Mouse (Mus musculus) neutrophil, adult 83 days (primary cell): Measurements from ENCODE around the gene Slc25a42. TPM values are rescaled to one million over a fixed set of nuclear protein-coding genes. Genes with fewer than 3 reads are reported as not detected.

ENCODE experiments used
- total RNA-seq, 2 experiments: library from RNA; stranded (reverse); gene quantifications; one replicate each; pipeline ENCODE4 v1.2.4; 2023

Slc25a42 gene
- total RNA-seq = 1 to 10 TPM; 3.3 to 4.0 TPM

GRCm38 (mm10) chr8:70212112-70213055 lies at the start of gene Slc25a42:
TSS of gene Slc25a42 (minus strand) at chr8:70212305.

GRCm38 (mm10) chr8:70234080-70234780 lies 22.1 kb upstream of the Slc25a42 start, which contains the start of the genes Sugp2 and Armc6:
TSS of gene Sugp2 (plus strand) at chr8:70234226.
TSS of gene Armc6 (minus strand) at chr8:70234466.

GRCm38 (mm10) chr8:70172043-70172681 lies 39.9 kb downstream of the Slc25a42 start, which contains the start of gene Tmem161a:
TSS of gene Tmem161a (plus strand) at chr8:70172356.

GRCm38 (mm10) chr8:70139026-70139857 lies 72.9 kb downstream of the Slc25a42 start, which contains the start of the genes Rfxank, Borcs8 and Mef2b:
TSS of gene Rfxank (minus strand) at chr8:70139154.
TSS of gene Borcs8 (plus strand) at chr8:70139499.
TSS of gene Mef2b (plus strand) at chr8:70139711.

Other genes starting within 250 kb of the Slc25a42 start
- gene Gatad2a, start 215.9 kb downstream of the Slc25a42 start, total RNA-seq = 10 to 100 TPM; 67.2 to 72.4 TPM
- gene Mau2, start 169.6 kb downstream of the Slc25a42 start, total RNA-seq = 10 to 100 TPM; 72.8 to 73.8 TPM
- 10 to 100 TPM; 26.9 to 30.8 TPM for gene Sugp1, start 169.5 kb downstream of the Slc25a42 start, total RNA-seq
- gene Tm6sf2, start 139.4 kb downstream of the Slc25a42 start, total RNA-seq = under 1 TPM in 1 of 2 experiments, not detected in 1; 0.29 TPM
- gene Hapln4, start 128.8 kb downstream of the Slc25a42 start, total RNA-seq = not detected
- not detected for gene Ncan, start 91.4 kb downstream of the Slc25a42 start, total RNA-seq
- 1 to 10 TPM; 8.0 to 10.0 TPM for gene Nr2c2ap, start 81.0 kb downstream of the Slc25a42 start, total RNA-seq
- 10 to 100 TPM; 11.4 to 16.8 TPM for gene Rfxank, start 73.2 kb downstream of the Slc25a42 start, total RNA-seq
- gene Borcs8, start 72.8 kb downstream of the Slc25a42 start, total RNA-seq = 10 to 100 TPM; 32.8 to 36.2 TPM
- under 1 TPM; 0.44 to 0.79 TPM for gene Mef2b, start 72.6 kb downstream of the Slc25a42 start, total RNA-seq
- 10 to 100 TPM; 19.9 to 23.0 TPM for gene Tmem161a, start 39.9 kb downstream of the Slc25a42 start, total RNA-seq
- 10 to 100 TPM; 29.2 to 30.7 TPM for gene Sugp2, start 21.9 kb upstream of the Slc25a42 start, total RNA-seq
- 1 to 10 TPM; 7.6 to 9.0 TPM for gene Armc6, start 22.2 kb upstream of the Slc25a42 start, total RNA-seq
- 1 to 10 TPM; 8.2 to 9.1 TPM for gene Homer3, start 70.5 kb upstream of the Slc25a42 start, total RNA-seq
- 10 to 100 TPM; 22.3 to 27.9 TPM for gene Ddx49, start 90.2 kb upstream of the Slc25a42 start, total RNA-seq
- gene Cope, start 90.2 kb upstream of the Slc25a42 start, total RNA-seq = 100 to 1,000 TPM; 114 to 123 TPM
- gene Cers1, start 103.5 kb upstream of the Slc25a42 start, total RNA-seq = not detected
- gene Gdf1, start 117.5 kb upstream of the Slc25a42 start, total RNA-seq = not detected
- gene Upf1, start 141.0 kb upstream of the Slc25a42 start, total RNA-seq = 10 to 100 TPM; 58.6 to 59.2 TPM
- under 1 TPM; 0.13 to 0.26 TPM for gene Comp, start 161.3 kb upstream of the Slc25a42 start, total RNA-seq
- 1 to 10 TPM; 3.9 to 6.9 TPM for gene Crtc1, start 227.3 kb upstream of the Slc25a42 start, total RNA-seq